Mouse (Mus musculus): Measurements from ENCODE around the gene Rnasel. TPM values are rescaled to one million over a fixed set of nuclear protein-coding genes. Genes with fewer than 3 reads are reported as not detected.

Gene Rnasel
- polyA plus RNA-seq, 2 experiments: 15.6 to 17.8 TPM

- no peak overlapping the region for H3K4me3 ChIP-seq (ENCODE audit: insufficient read depth in 1 of 2, low read depth in 2 of 2, low read length in 2 of 2)
Observed at GRCm38 (mm10) chr1:153740775-153741400, 8.3 kb upstream of the Rnasel start.

GRCm38 (mm10) chr1:153741551-153742316 lies 7.5 kb upstream of the Rnasel start:
- H3K27ac ChIP-seq: no peak overlapping the region
- DNase-seq (ENCODE audit: low read depth in 3 of 3, low spot score in 3 of 3) (no peak), ATAC-seq (ENCODE audit: insufficient read depth) (no peak)
- TF ChIP-seq CTCF (IDR thresholded peaks at IDR 0.05; ENCODE audit: low read depth) (no peak), EP300 (IDR thresholded peaks at IDR 0.05; ENCODE audit: low read depth) (no peak)
- H3K9ac ChIP-seq (replicated peaks): no peak overlapping the region
- no peak overlapping the region for H3K4me3 ChIP-seq (ENCODE audit: insufficient read depth in 1 of 2, low read depth in 2 of 2, low read length in 2 of 2)
- peaks cover 24% of the 10 kb centered on the region for H3K27me3 ChIP-seq (ENCODE audit: control insufficient read depth, insufficient read depth, low read length)
- no peaks in the 10 kb centered on the region for H3K9me3 ChIP-seq (ENCODE audit: control insufficient read depth, low read length)
- no peaks in the 10 kb centered on the region; a peak in 1 of 4 replicates for H3K4me1 ChIP-seq (replicated peaks; ENCODE audit: control insufficient read depth in 2 of 2, insufficient read depth in 2 of 2, low read length in 1 of 2)
- H3K4me2 ChIP-seq (ENCODE audit: low read depth): no peak overlapping the region
- no peaks in the 10 kb centered on the region for H3K36me3 ChIP-seq (replicated peaks; ENCODE audit: control insufficient read depth, insufficient read depth, low read depth)
- WGBS (ENCODE audit: insufficient replicate concordance): 63% methylated on average over 18 of the region's 18 CpGs

More at GRCm38 (mm10) chr1:153740775-153741400, 8.3 kb upstream of the Rnasel start:
- peaks cover 24% of the 10 kb centered on the region for H3K27me3 ChIP-seq (ENCODE audit: control insufficient read depth, insufficient read depth, low read length)
- DNase-seq (ENCODE audit: low read depth in 3 of 3, low spot score in 3 of 3): no peak
- H3K9ac ChIP-seq (replicated peaks): no peak overlapping the region
- ATAC-seq (ENCODE audit: insufficient read depth): no peak
- no peak overlapping the region for H3K27ac ChIP-seq
- 36% methylated on average over 12 of the region's 12 CpGs for WGBS (ENCODE audit: insufficient replicate concordance)
- no peaks in the 10 kb centered on the region for H3K9me3 ChIP-seq (ENCODE audit: control insufficient read depth, low read length)
- peak overlapping the region; percentile 49 for H3K4me2 ChIP-seq (ENCODE audit: low read depth)
- no peaks in the 10 kb centered on the region for H3K36me3 ChIP-seq (replicated peaks; ENCODE audit: control insufficient read depth, insufficient read depth, low read depth)
- H3K4me1 ChIP-seq (replicated peaks; ENCODE audit: control insufficient read depth in 2 of 2, insufficient read depth in 2 of 2, low read length in 1 of 2): no peaks in the 10 kb centered on the region; a peak in 1 of 4 replicates
- TF ChIP-seq EP300 (IDR thresholded peaks at IDR 0.05; ENCODE audit: low read depth): no peak
- no peak for TF ChIP-seq CTCF (IDR thresholded peaks at IDR 0.05; ENCODE audit: low read depth)

GRCm38 (mm10) chr1:153742374-153743155 lies 6.7 kb upstream of the Rnasel start:
- 39% methylated on average over 11 of the region's 11 CpGs for WGBS (ENCODE audit: insufficient replicate concordance)
- H3K4me2 ChIP-seq (ENCODE audit: low read depth): no peak overlapping the region

DNA sequence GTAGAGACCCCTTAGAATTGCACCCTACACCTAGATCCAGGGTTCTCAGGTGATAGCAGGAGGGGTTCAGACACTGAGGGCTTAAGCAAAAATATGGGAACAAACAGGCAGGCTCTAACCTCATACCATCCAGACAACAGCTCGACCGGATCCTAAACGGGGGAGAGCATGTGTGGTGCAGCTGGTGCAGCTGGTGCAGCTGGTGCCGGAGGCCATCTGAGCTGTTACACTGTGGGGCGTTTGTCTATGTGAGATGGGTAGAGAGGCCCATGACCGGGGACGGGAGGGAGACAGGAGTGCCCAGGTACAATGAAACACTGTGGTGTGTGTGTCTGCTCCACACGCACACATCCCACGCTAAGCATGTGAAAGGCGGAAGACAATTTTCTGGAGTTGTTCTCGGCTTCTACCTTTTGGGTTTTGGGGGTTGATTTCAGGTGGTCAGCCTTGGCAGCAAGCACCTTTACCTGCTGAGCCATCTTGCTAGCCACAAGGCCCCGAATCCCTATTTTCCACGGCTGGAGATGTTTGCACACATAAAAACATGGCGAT lies 3.0 kb upstream of the Rnasel start:
- no peaks in the 10 kb centered on the region for H3K36me3 ChIP-seq (replicated peaks; ENCODE audit: control insufficient read depth, insufficient read depth, low read depth)
- H3K9me3 ChIP-seq (ENCODE audit: control insufficient read depth, low read length): no peaks in the 10 kb centered on the region
- H3K9ac ChIP-seq (replicated peaks): no peak overlapping the region
- 66% methylated on average over 14 of the region's 14 CpGs for WGBS (ENCODE audit: insufficient replicate concordance)
- H3K27ac ChIP-seq: no peak overlapping the region
- no peak overlapping the region for H3K4me3 ChIP-seq (ENCODE audit: insufficient read depth in 1 of 2, low read depth in 2 of 2, low read length in 2 of 2)
- no peak overlapping the region for H3K4me2 ChIP-seq (ENCODE audit: low read depth)
- H3K4me1 ChIP-seq (replicated peaks; ENCODE audit: control insufficient read depth in 2 of 2, insufficient read depth in 2 of 2, low read length in 1 of 2): peaks cover 20 to 22% of the 10 kb centered on the region in 2 experiments
- TF ChIP-seq EP300 (IDR thresholded peaks at IDR 0.05; ENCODE audit: low read depth) (no peak), CTCF (IDR thresholded peaks at IDR 0.05; ENCODE audit: low read depth) (no peak)
- ATAC-seq (ENCODE audit: insufficient read depth) (no peak), DNase-seq (ENCODE audit: low read depth in 3 of 3, low spot score in 3 of 3) (no peak)
- H3K27me3 ChIP-seq (ENCODE audit: control insufficient read depth, insufficient read depth, low read length): peaks cover 4% of the 10 kb centered on the region

More at GRCm38 (mm10) chr1:153742374-153743155, 6.7 kb upstream of the Rnasel start:
- no peaks in the 10 kb centered on the region for H3K9me3 ChIP-seq (ENCODE audit: control insufficient read depth, low read length)
- no peaks in the 10 kb centered on the region; a peak in 1 of 4 replicates for H3K4me1 ChIP-seq (replicated peaks; ENCODE audit: control insufficient read depth in 2 of 2, insufficient read depth in 2 of 2, low read length in 1 of 2)
- no peak overlapping the region for H3K9ac ChIP-seq (replicated peaks)
- peaks cover 24% of the 10 kb centered on the region for H3K27me3 ChIP-seq (ENCODE audit: control insufficient read depth, insufficient read depth, low read length)
- peak in 1 of 3 experiments; percentile 51 for DNase-seq (ENCODE audit: low read depth in 3 of 3, low spot score in 3 of 3)
- no peak for TF ChIP-seq EP300 (IDR thresholded peaks at IDR 0.05; ENCODE audit: low read depth)
- peak; percentile 83 for TF ChIP-seq CTCF (IDR thresholded peaks at IDR 0.05; ENCODE audit: low read depth)
- ATAC-seq (ENCODE audit: insufficient read depth): no peak
- no peaks in the 10 kb centered on the region for H3K36me3 ChIP-seq (replicated peaks; ENCODE audit: control insufficient read depth, insufficient read depth, low read depth)
- no peak overlapping the region for H3K4me3 ChIP-seq (ENCODE audit: insufficient read depth in 1 of 2, low read depth in 2 of 2, low read length in 2 of 2)
- no peak overlapping the region for H3K27ac ChIP-seq
